Mouse (Mus musculus) B cell, adult 62 days (primary cell): ENCODE data around the gene Wasf1. TPM values are rescaled to one million over a fixed set of nuclear protein-coding genes. Genes with fewer than 3 reads are reported as not detected.

Experiments
- total RNA-seq: library from RNA; stranded (reverse); gene quantifications from 4 replicates; pipeline ENCODE4 v1.2.4, GENCODE M21; 2023

Wasf1 gene
- not detected in 4 replicates for total RNA-seq

DNA sequence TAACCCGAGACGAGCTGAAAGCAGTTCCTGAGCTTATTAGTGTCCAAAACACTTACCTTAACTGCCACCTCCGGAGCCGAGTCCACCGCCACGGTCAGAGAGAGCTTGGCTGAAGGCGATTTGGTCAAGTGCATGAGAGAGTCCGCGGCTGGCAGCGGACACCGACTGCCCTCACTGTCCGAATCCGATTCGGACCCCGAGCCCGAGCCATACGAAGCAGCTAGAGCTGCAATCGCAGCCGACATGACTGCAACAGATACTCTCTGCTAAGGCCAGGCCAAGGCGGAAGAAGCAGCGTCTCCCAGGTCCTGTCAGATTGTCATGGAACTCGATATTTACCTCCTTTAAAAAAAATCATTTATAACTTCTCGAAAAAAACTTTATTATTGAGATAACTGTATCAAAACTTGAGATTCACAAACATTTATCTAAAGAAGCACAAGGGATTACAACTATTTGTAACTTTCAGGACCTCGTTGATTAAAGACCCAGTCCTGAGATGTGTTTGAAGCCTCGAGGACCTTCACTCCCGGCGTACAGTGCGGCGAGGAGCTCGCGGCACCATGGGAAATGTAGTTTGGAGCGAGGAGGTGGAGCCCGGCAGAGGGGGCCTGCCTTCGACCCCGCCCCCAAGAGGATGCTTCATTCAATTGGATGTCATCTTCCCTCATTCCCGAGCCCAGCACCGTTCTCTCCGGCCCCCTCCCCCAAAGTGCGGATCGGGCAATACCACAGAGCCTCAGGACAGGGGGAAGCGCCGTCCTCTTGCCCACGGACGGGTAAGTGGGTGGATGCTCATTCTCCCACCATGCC, at the start of gene Wasf1, which contains the start of gene Cdc40:
Gene Wasf1, plus strand, starts transcription at position 645 of the 813 bp plus-strand sequence.
Gene Cdc40, minus strand, starts transcription at position 481 of the 813 bp plus-strand sequence.

Other genes with a start within 250 kb of the Wasf1 start
- not detected in 4 replicates for gene Mettl24, start 200.2 kb upstream of the Wasf1 start, total RNA-seq
- 46.9 to 57.9 TPM (median 52.0 TPM) in 4 replicates for gene Cdc40, start 164 bp upstream of the Wasf1 start, total RNA-seq
- gene Gpr6, start 188.8 kb downstream of the Wasf1 start, total RNA-seq = not detected in 4 replicates